Mouse (Mus musculus): ENCODE data around the gene Ggta1. TPM values are rescaled to one million over a fixed set of nuclear protein-coding genes. Genes with fewer than 3 reads are reported as not detected.

The Ggta1 gene
- polyA plus RNA-seq, 1 experiment = 3.5 TPM

GRCm38 (mm10) chr2:35367629-35368028, 95.4 kb downstream of the Ggta1 start, which contains the start of gene 4930568D16Rik:
TSS of gene 4930568D16Rik (minus strand) at chr2:35367729.
- no peak for TF ChIP-seq GATA1 (IDR thresholded peaks at IDR 0.05; ENCODE audit: low read length)

Other genes with a start within 250 kb of the Ggta1 start
- gene Gsn, start 206.9 kb downstream of the Ggta1 start, polyA plus RNA-seq (2012) = 2.8 and 3.4 TPM in 2 replicates
- 18.7 and 23.0 TPM in 2 replicates for gene Stom, start 126.3 kb downstream of the Ggta1 start, polyA plus RNA-seq (2012)
- gene 4930568D16Rik, start 95.5 kb downstream of the Ggta1 start, polyA plus RNA-seq (2012) = not detected in 2 replicates
- gene 4930402F06Rik, start 66.1 kb downstream of the Ggta1 start, polyA plus RNA-seq (2012) = not detected in 2 replicates
- 4.4 and 5.4 TPM in 2 replicates for gene Dab2ip, start 95.0 kb upstream of the Ggta1 start, polyA plus RNA-seq (2012)